Mouse (Mus musculus): Measurements from ENCODE around the gene Fam114a1. TPM values are rescaled to one million over a fixed set of nuclear protein-coding genes. Genes with fewer than 3 reads are reported as not detected.

Gene Fam114a1
- polyA plus RNA-seq, 1 experiment from 2014 or later, result 6.5 TPM

DNA sequence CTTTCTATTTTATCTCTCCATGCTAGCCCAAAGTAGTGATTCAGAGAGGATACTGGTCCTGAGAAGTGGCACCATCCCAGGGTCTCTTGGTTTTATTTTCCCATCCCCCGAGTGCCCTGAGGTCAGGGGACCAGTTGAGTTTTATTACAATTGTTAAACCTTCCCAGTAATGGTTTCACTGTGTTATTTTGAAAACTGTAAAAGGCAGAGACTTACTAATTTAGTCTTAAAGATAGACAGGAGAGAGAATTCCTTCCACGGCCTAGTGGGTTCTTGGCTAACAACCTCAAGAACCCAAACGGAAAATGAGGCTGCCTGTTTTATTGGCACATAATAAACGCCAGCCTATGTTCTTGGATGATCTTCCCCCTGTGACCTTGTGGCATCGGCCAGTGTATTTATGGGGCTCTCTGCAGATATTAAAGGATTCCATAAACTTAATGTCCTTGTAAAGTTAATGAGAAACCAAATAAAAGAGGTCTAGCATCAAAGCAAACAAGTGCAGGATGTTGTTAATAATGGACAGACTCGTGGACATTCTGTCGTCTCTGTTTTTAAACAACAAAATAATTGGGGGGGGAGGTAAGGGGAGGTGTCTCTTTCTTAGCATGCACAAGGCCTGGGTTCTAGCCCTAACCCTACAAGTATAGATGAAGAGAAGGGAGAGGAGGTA is 42.2 kb downstream of the Fam114a1 start:
- Histone ChIP-seq H3K9me3 (replicated peaks) (no peaks in the 10 kb centered on the region), H3K9ac (no peak overlapping the region), H3K4me3 (no peak overlapping the region), H3K4me2 (no peak overlapping the region), H3K36me3 (ENCODE audit: poor library complexity, severe bottlenecking) (no peaks in the 10 kb centered on the region), H3K27me3 (no peaks in the 10 kb centered on the region), H3K4me1 (no peaks in the 10 kb centered on the region), H3K27ac (no peak overlapping the region)
- WGBS, result 82% methylated on average over 7 of the region's 7 CpGs
- ATAC-seq, result no peak

DNA sequence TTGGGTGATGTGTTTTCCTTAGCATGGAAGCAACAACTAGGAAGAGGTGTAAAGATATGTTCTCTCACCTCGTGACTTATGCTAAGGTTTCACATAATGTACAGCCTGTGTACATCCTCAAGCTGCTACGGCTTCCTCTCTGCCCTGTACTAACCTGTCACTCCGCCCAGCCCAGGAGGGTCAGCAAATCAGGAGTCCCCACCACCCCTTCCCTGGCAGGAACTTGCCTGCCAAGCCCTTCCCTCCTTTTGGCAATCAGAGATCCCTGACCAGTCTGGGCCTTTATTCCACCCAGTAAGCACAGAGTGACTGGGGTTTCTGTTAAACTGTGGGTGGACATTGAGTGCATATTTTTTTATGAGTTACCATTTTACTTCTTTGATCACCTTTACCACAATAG is 45.6 kb downstream of the Fam114a1 start:
- no peak for ATAC-seq
- Histone ChIP-seq H3K27me3 (no peaks in the 10 kb centered on the region), H3K4me2 (no peak overlapping the region), H3K36me3 (ENCODE audit: poor library complexity, severe bottlenecking) (no peaks in the 10 kb centered on the region), H3K4me3 (no peak overlapping the region), H3K4me1 (peaks cover 3% of the 10 kb centered on the region; the same call in 1 of the 2 replicates), H3K9me3 (replicated peaks) (no peaks in the 10 kb centered on the region), H3K9ac (no peak overlapping the region), H3K27ac (no peak overlapping the region)
- 92% methylated on average over 3 of the region's 3 CpGs for WGBS

DNA sequence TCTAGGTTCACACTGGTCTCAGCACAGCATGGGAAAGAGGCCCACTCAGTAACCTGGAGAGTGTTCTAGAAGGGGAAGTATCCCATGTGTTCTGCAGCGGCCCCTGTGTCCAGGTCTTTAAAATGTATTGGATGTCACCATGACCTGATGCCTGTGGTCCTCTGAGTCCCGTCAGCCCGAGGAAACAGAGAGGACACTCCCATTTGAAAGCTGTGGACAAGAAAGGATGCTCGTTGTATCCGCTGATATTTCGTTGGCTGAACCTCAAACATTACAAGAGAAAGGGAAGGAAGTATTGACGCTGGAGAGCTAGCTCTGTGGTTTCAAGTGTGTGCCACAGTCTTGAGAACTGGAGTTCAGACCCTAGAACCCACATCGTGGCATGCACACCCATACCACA is 49.2 kb downstream of the Fam114a1 start:
- H3K9ac ChIP-seq, result no peak overlapping the region
- H3K27me3 ChIP-seq, result no peaks in the 10 kb centered on the region
- H3K27ac ChIP-seq, result peak overlapping the region; percentile 37; the same call in 1 of the 2 replicates
- H3K36me3 ChIP-seq (ENCODE audit: poor library complexity, severe bottlenecking), result no peaks in the 10 kb centered on the region
- no peak overlapping the region for H3K4me3 ChIP-seq
- no peaks in the 10 kb centered on the region for H3K9me3 ChIP-seq (replicated peaks)
- peaks cover 3% of the 10 kb centered on the region; the same call in 1 of the 2 replicates for H3K4me1 ChIP-seq
- WGBS, result 81% methylated on average over 8 of the region's 8 CpGs
- no peak for ATAC-seq
- H3K4me2 ChIP-seq, result no peak overlapping the region

DNA sequence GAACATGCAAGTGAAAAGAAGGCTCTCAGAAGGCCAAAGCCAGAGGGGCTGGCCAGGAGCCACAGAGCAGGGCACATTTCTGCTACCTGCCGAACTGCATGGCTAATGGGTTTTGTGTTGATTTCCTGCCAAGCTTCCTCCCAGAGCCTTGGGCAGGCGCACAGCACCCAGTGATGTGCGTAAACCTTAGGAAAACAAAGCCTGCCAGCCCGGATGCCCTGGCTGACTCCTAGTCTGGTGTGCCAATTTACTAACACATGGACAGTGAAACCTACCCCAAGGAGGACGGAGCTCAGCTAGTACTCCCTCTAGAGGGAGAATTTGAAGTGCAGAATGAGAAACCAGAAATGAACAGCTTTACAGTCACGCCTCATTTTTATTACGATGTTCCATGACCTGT is 50.0 kb downstream of the Fam114a1 start:
- peak; percentile 77 for ATAC-seq

DNA sequence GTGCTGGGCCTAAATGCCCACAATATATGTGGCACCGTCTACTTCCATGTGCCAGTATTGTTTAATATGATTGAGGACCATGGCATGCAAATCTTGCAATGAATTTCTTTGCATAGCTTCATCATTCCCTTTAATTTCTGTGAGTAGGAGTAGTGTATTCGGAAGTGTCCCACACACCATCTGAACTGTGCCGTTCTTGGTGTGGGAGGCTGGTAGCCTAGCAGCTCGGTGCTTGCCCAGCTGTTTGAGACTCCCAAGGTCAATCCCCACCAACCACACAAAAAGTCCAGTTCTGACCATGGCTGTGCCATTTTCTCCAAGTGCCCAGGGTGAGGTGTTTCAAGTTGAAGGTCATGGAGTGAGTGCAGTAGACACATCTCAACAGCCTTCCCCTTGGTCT is 52.1 kb downstream of the Fam114a1 start:
- Histone ChIP-seq H3K4me1 (peaks cover 6% of the 10 kb centered on the region; the same call in 1 of the 2 replicates), H3K9ac (no peak overlapping the region), H3K4me3 (no peak overlapping the region), H3K4me2 (no peak overlapping the region), H3K27ac (no peak overlapping the region), H3K27me3 (no peaks in the 10 kb centered on the region), H3K9me3 (replicated peaks) (no peaks in the 10 kb centered on the region), H3K36me3 (ENCODE audit: poor library complexity, severe bottlenecking) (no peaks in the 10 kb centered on the region)
- ATAC-seq, result no peak
- WGBS, result 94% methylated on average over 4 of the region's 4 CpGs

More for the DNA sequence above, 50.0 kb downstream of the Fam114a1 start:
- Histone ChIP-seq H3K27me3 (no peaks in the 10 kb centered on the region), H3K4me1 (peaks cover 3% of the 10 kb centered on the region; the same call in 1 of the 2 replicates), H3K9me3 (replicated peaks) (no peaks in the 10 kb centered on the region), H3K36me3 (ENCODE audit: poor library complexity, severe bottlenecking) (no peaks in the 10 kb centered on the region), H3K4me3 (no peak overlapping the region), H3K4me2 (no peak overlapping the region), H3K27ac (peak overlapping the region; percentile 37; the same call in 1 of the 2 replicates), H3K9ac (no peak overlapping the region)
- 54% methylated on average over 7 of the region's 7 CpGs for WGBS

DNA sequence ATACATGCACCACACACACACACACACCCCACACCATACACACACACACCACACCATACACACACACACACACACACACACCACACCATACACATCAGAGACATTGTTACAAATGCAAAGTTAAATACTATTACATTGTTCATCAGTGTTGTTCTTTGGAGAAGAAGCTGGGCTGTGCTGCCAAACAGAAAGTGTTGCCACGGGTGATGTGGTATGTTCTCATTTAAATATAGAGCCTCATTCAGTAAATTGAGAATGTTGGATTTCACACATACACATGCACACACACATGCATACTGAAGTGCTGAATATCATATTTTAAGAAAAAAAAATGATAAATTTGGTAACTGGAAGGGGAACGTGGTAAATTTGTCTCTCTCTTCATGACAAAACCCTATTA is 54.8 kb downstream of the Fam114a1 start:
- no peaks in the 10 kb centered on the region for H3K9me3 ChIP-seq (replicated peaks)
- peaks cover 18% of the 10 kb centered on the region for H3K4me1 ChIP-seq
- no peaks in the 10 kb centered on the region for H3K36me3 ChIP-seq (ENCODE audit: poor library complexity, severe bottlenecking)
- 86% methylated on average over 2 of the region's 2 CpGs for whole genome bisulfite sequencing
- H3K27me3 ChIP-seq, result no peaks in the 10 kb centered on the region
- H3K4me3 ChIP-seq, result no peak overlapping the region
- no peak overlapping the region for H3K27ac ChIP-seq
- no peak overlapping the region for H3K9ac ChIP-seq
- no peak overlapping the region for H3K4me2 ChIP-seq
- ATAC-seq, result no peak

DNA sequence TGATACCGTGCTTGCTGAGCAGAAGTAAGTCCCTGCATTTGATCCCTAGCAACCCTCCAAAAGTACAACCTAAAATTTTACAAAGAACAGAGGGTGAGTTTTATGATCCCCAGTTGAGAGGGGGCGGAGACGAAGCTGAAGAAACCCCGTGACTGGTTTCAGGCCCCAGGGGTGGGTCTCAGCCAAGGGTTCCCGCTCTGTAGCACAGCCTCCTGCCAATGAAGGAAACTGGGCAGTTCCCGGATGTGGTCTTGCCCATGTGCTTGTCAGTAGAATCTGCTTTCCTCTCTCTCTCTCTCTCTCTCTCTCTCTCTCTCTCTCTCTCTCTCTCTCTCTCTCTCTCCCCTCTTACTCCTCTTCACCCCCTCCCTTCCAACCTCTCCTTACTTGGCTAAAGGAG is 56.0 kb downstream of the Fam114a1 start:
- no peak overlapping the region for H3K4me2 ChIP-seq
- ATAC-seq, result no peak
- H3K4me1 ChIP-seq, result peaks cover 16% of the 10 kb centered on the region
- H3K4me3 ChIP-seq, result no peak overlapping the region
- no peaks in the 10 kb centered on the region for H3K36me3 ChIP-seq (ENCODE audit: poor library complexity, severe bottlenecking)
- WGBS, result 57% methylated on average over 6 of the region's 6 CpGs
- no peak overlapping the region for H3K9ac ChIP-seq
- no peaks in the 10 kb centered on the region for H3K27me3 ChIP-seq
- no peaks in the 10 kb centered on the region for H3K9me3 ChIP-seq (replicated peaks)
- H3K27ac ChIP-seq, result no peak overlapping the region

DNA sequence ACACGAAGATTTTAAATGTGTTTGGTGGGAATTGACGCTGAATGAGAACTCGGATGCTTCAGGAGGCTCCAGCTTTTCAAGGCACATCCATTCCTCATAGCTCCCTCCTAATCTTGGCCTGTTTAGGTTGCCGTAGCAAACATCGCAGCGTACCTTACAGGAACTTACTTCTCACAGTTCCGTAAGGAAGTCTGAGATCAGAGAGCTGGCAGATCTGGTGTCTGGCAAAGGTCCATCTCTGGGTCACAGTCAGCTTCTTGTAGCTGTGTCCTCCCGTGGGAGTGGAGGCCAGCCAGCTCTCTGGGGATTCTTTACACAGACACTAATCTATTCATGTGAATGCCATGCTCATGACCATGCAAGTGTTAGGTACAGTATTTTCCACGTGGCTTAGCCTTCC is 56.9 kb downstream of the Fam114a1 start:
- ATAC-seq, result no peak
- no peaks in the 10 kb centered on the region for H3K9me3 ChIP-seq (replicated peaks)
- H3K4me2 ChIP-seq, result no peak overlapping the region
- H3K36me3 ChIP-seq (ENCODE audit: poor library complexity, severe bottlenecking), result no peaks in the 10 kb centered on the region
- H3K4me3 ChIP-seq, result no peak overlapping the region
- peaks cover 16% of the 10 kb centered on the region for H3K4me1 ChIP-seq
- H3K27ac ChIP-seq, result no peak overlapping the region
- no peak overlapping the region for H3K9ac ChIP-seq
- WGBS, result 67% methylated on average over 9 of the region's 9 CpGs
- no peaks in the 10 kb centered on the region for H3K27me3 ChIP-seq

DNA sequence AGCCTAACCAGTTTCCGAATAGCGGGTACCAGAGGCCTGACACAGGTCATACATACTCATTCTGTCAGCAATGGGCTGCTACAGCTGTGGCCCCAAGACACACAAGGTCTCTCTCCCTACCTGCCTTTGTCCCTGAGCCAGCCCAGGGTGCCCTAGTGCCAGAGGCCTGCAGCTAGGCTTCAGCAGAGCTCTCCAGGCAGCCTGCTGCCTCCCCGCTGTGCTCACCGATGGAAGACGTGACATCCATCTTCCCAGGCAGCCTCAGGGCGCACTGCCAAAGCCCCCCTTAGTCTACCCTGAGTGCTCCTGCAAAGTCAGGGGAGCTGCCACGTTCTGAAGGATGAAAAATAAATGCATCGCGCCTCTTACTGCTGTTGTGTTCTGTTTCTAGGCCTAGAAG is 58.1 kb downstream of the Fam114a1 start:
- Histone ChIP-seq H3K4me2 (no peak overlapping the region), H3K4me3 (no peak overlapping the region), H3K9ac (no peak overlapping the region; the same call in 1 of the 2 replicates), H3K9me3 (replicated peaks) (no peaks in the 10 kb centered on the region), H3K27ac (peak overlapping the region; percentile 45), H3K36me3 (ENCODE audit: poor library complexity, severe bottlenecking) (no peaks in the 10 kb centered on the region), H3K27me3 (no peaks in the 10 kb centered on the region), H3K4me1 (peaks cover 16% of the 10 kb centered on the region)
- ATAC-seq, result peak; percentile 55; the same call in 1 of the 2 replicates
- 39% methylated on average over 9 of the region's 9 CpGs for WGBS

DNA sequence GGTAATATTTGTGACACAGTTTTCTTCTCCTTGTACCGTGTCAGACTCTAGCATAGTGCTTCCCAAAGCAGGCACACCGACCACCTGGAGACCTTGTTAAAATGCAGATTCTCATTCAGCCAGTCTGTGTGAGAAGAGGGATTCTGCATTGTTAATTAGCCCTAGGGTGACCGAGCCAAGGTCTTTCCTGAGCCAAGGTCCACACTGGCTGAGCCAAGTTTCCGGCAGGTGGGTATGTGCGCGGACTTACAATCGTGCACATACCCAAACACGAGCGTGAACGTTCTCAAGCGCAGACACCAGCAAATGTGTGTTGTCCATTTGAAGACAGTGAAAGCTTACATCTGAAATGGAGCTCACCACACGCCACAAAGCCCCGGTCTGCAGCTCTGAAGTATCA is 66.7 kb downstream of the Fam114a1 start:
- Histone ChIP-seq H3K27me3 (no peaks in the 10 kb centered on the region), H3K4me2 (peak overlapping the region; percentile 27; the same call in 1 of the 2 replicates), H3K9me3 (replicated peaks) (no peaks in the 10 kb centered on the region), H3K4me1 (peaks cover 26% of the 10 kb centered on the region), H3K9ac (no peak overlapping the region), H3K36me3 (ENCODE audit: poor library complexity, severe bottlenecking) (no peaks in the 10 kb centered on the region), H3K4me3 (no peak overlapping the region), H3K27ac (peak overlapping the region; percentile 48)
- WGBS, result 37% methylated on average over 13 of the region's 13 CpGs
- ATAC-seq, result peak; percentile 78

DNA sequence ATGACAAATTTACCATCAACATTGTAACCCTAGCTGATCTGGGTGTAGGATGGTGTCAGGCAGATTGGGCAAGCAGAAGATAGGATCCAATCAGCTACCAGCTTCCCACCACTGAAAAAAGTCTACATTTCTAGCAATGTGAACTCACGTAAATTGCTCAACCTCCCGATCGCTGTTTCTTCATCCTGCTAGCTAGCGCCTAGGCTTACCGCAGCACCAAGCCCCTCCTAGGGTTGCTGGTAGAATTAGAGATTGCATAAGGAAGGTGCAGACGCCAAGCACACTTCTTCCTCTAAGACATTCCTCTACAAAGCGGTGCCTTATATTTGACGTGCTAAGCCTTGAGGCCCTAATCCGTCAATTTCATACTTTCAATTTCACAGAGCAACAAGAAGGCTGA is 68.4 kb downstream of the Fam114a1 start:
- Histone ChIP-seq H3K4me1 (peaks cover 26% of the 10 kb centered on the region), H3K4me2 (no peak overlapping the region), H3K27ac (no peak overlapping the region), H3K27me3 (no peaks in the 10 kb centered on the region), H3K4me3 (no peak overlapping the region), H3K36me3 (ENCODE audit: poor library complexity, severe bottlenecking) (no peaks in the 10 kb centered on the region), H3K9me3 (replicated peaks) (no peaks in the 10 kb centered on the region), H3K9ac (no peak overlapping the region)
- WGBS, result 85% methylated on average over 9 of the region's 9 CpGs
- ATAC-seq, result no peak

DNA sequence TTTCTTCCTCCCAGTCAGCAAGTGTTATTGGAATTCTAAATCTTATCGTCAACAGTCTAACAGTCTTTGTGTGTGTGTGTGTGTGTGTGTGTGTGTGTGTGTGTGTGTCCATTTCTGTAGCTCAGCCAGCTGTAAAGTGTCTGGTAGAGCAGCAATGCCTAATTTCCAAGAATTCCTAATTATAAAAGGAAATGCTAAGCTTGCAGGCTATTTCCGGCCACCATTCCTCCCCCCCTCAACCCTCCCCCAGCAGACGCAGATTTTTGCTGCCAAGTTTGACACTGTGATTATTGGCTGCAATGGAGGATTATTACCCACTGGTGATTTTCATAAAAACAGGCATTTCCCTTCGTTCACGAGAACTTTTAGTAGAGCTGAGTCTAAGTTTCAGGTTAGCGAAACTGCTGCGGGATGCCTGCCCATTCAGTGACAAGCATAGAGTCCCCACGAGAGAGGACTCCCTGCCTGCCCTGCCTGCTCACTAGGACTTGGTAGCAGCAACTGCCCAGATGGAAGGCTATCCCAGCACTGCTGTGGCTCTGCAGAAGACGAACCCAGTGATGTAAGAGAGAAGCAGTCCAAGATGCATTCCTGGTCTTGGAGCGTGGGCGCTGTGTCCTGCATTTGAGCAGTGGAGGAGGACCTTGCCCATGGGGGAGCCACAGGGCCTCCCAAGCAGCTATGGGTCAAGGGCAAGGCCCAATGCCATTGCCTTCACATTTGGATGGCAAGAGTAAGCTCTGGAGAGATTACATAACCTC is 69.1 kb downstream of the Fam114a1 start:
- WGBS, result 62% methylated on average over 11 of the region's 11 CpGs
- Histone ChIP-seq H3K4me3 (no peak overlapping the region), H3K9ac (no peak overlapping the region), H3K4me1 (peaks cover 22% of the 10 kb centered on the region), H3K9me3 (replicated peaks) (no peaks in the 10 kb centered on the region), H3K4me2 (no peak overlapping the region), H3K27ac (no peak overlapping the region), H3K36me3 (ENCODE audit: poor library complexity, severe bottlenecking) (no peaks in the 10 kb centered on the region), H3K27me3 (no peaks in the 10 kb centered on the region)
- ATAC-seq, result no peak; the same call in 1 of the 2 replicates

All from forebrain, embryonic 13.5 days (tissue).